Mouse (Mus musculus): ENCODE data around the gene Prcp. TPM values are rescaled to one million over a fixed set of nuclear protein-coding genes. Genes with fewer than 3 reads are reported as not detected.

The Prcp gene
- 17.2 and 19.7 TPM in 2 replicates for polyA plus RNA-seq (2012; rRNA removed)

DNA sequence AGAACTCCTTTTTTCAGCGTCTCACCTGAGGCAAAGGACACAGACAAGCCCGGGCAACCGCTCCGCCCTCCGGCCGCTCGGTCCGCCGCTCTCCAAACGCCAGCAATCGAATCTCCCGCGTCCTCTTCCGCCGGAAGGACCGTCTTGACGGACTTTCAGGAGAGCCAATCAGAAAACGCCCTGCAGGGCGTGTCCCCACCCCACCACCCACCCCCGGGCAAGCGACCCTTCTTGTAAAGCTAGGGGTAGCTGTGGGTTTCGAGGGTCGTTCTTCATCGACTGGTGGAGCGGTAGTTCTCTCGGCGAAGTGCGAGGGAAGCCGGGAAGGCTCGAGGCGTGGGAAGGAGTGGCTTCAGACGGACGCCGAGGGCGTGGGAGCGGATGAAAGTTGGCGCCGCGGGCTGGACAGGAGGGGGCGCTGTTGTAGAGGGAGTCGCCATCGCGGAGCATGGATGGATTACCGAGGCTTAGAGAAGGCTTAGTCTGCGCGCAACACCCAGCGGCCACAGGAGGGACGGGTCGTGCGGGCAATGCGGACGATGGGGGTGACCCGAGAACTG lies at the start of gene Prcp, which contains the start of gene Ddias:
Gene Prcp (plus strand): TSS at position 355 of the 560 bp plus-strand sequence.
Gene Ddias (minus strand): TSS at position 132 of the 560 bp plus-strand sequence.
- H3K4me1 ChIP-seq (replicated peaks; ENCODE audit: control insufficient read depth, insufficient read depth, low read length), result peaks cover 5% of the 10 kb centered on the region; the same call in 1 of the 2 replicates
- H3K27me3 ChIP-seq (ENCODE audit: control insufficient read depth, insufficient read depth, low read length), result no peaks in the 10 kb centered on the region
- peak; percentile 91 for DNase-seq
- no peaks in the 10 kb centered on the region for H3K36me3 ChIP-seq (ENCODE audit: control insufficient read depth, insufficient read depth, low read length)
- peak within 1 kb of the TSS; percentile 63 for H3K4me3 ChIP-seq (ENCODE audit: control insufficient read depth, insufficient read depth, low read length)
- TF ChIP-seq CTCF (IDR thresholded peaks at IDR 0.05; ENCODE audit: borderline replicate concordance, control insufficient read depth, extremely low read depth, insufficient read depth, low read length, poor library complexity) (peak; percentile 99), POLR2A (IDR thresholded peaks at IDR 0.05; ENCODE audit: control insufficient read depth, extremely low read depth, insufficient read depth, low read length, poor library complexity) (peak; percentile 55; the same call in 1 of the 2 replicates)
- WGBS, result under 1% methylated on average over 53 of the region's 53 CpGs
- peak within 1 kb of the TSS; percentile 87 for H3K27ac ChIP-seq (ENCODE audit: control insufficient read depth, insufficient read depth, low read length)

DNA sequence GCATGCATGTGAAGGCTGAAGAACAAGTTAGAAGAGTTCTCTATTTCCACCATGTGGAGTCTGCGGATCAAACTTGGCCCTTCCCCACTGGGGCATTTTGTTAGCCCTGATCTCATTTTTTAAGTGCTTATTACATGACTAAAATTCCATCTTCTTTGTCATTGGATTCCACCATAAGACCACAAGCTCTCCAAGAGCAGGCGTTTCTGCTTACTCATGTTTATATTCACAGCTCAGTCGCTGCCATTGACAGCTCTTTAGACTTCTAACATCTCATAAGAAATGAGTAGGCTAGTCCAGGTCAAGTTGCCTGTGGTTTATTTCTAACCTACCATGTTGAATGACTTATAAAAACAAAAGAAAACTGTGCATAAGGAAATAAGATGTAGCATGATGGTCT lies 48.0 kb upstream of the Prcp start:
- 82% methylated on average over 3 of the region's 3 CpGs for WGBS

GRCm38 (mm10) chr7:92827981-92828380 lies 46.3 kb upstream of the Prcp start:
- no peaks in the 10 kb centered on the region for H3K36me3 ChIP-seq (ENCODE audit: control insufficient read depth, insufficient read depth, low read length)
- no peaks in the 10 kb centered on the region for H3K27me3 ChIP-seq (ENCODE audit: control insufficient read depth, insufficient read depth, low read length)
- no peaks in the 10 kb centered on the region for H3K4me1 ChIP-seq (replicated peaks; ENCODE audit: control insufficient read depth, insufficient read depth, low read length)
- H3K4me3 ChIP-seq (ENCODE audit: control insufficient read depth, insufficient read depth, low read length), result no peak overlapping the region
- TF ChIP-seq POLR2A (IDR thresholded peaks at IDR 0.05; ENCODE audit: control insufficient read depth, extremely low read depth, insufficient read depth, low read length, poor library complexity) (no peak), CTCF (IDR thresholded peaks at IDR 0.05; ENCODE audit: borderline replicate concordance, control insufficient read depth, extremely low read depth, insufficient read depth, low read length, poor library complexity) (no peak)
- WGBS, result 68% methylated on average over 3 of the region's 3 CpGs
- H3K27ac ChIP-seq (ENCODE audit: control insufficient read depth, insufficient read depth, low read length), result no peak overlapping the region
- DNase-seq, result no peak

More for the DNA sequence above, 48.0 kb upstream of the Prcp start:
- H3K27me3 ChIP-seq (ENCODE audit: control insufficient read depth, insufficient read depth, low read length), result no peaks in the 10 kb centered on the region
- DNase-seq, result no peak
- no peaks in the 10 kb centered on the region for H3K36me3 ChIP-seq (ENCODE audit: control insufficient read depth, insufficient read depth, low read length)
- no peaks in the 10 kb centered on the region for H3K4me1 ChIP-seq (replicated peaks; ENCODE audit: control insufficient read depth, insufficient read depth, low read length)
- TF ChIP-seq CTCF (IDR thresholded peaks at IDR 0.05; ENCODE audit: borderline replicate concordance, control insufficient read depth, extremely low read depth, insufficient read depth, low read length, poor library complexity), result no peak
- TF ChIP-seq POLR2A (IDR thresholded peaks at IDR 0.05; ENCODE audit: control insufficient read depth, extremely low read depth, insufficient read depth, low read length, poor library complexity), result no peak
- no peak overlapping the region for H3K27ac ChIP-seq (ENCODE audit: control insufficient read depth, insufficient read depth, low read length)
- H3K4me3 ChIP-seq (ENCODE audit: control insufficient read depth, insufficient read depth, low read length), result no peak overlapping the region

DNA sequence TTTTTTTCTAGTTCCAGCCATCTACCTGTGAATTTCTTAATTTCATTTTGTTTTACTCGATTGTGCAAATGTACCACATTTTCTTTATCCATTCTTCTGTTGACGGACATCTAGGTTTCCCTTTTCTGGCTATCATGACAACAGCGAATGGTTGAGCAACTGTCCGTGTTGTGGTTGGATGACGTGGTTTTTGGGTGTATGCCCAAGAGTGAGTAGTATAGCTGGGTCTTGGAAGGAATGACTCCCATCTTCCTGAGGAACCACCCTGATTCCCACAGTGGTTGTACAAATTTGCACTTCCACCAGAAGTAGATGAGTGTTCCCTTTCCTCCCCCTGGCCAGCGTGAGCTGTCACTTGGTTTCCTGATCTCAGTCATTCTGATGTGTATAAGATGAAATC lies 41.9 kb upstream of the Prcp start:
- Histone ChIP-seq H3K4me3 (ENCODE audit: control insufficient read depth, insufficient read depth, low read length) (no peak overlapping the region), H3K27me3 (ENCODE audit: control insufficient read depth, insufficient read depth, low read length) (no peaks in the 10 kb centered on the region), H3K27ac (ENCODE audit: control insufficient read depth, insufficient read depth, low read length) (no peak overlapping the region), H3K4me1 (replicated peaks; ENCODE audit: control insufficient read depth, insufficient read depth, low read length) (no peaks in the 10 kb centered on the region), H3K36me3 (ENCODE audit: control insufficient read depth, insufficient read depth, low read length) (no peaks in the 10 kb centered on the region)
- DNase-seq, result no peak
- WGBS, result 75% methylated on average over 6 of the region's 6 CpGs
- TF ChIP-seq POLR2A (IDR thresholded peaks at IDR 0.05; ENCODE audit: control insufficient read depth, extremely low read depth, insufficient read depth, low read length, poor library complexity), result no peak
- no peak for TF ChIP-seq CTCF (IDR thresholded peaks at IDR 0.05; ENCODE audit: borderline replicate concordance, control insufficient read depth, extremely low read depth, insufficient read depth, low read length, poor library complexity)

DNA sequence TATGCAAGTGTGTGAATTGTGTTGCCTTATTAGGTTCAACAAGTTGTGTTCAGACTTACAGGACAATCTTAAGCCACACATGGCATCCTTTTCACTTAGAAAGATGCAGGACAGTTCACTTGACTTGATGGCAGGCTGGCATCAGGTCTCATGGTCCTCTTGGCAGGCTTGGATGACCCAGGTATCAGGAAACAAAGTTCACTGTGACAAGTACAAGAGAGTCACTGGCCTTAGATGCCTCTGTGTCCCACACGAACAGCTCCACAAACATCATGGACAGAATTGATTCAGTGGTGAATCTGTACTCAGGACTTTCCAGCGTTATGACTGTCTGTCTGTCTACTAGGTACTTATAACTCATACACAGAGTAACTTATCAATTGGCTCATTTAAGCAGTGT lies 39.9 kb upstream of the Prcp start:
- WGBS, result 91% methylated on average over 2 of the region's 2 CpGs
- no peaks in the 10 kb centered on the region for H3K27me3 ChIP-seq (ENCODE audit: control insufficient read depth, insufficient read depth, low read length)
- H3K36me3 ChIP-seq (ENCODE audit: control insufficient read depth, insufficient read depth, low read length), result no peaks in the 10 kb centered on the region
- no peak overlapping the region for H3K4me3 ChIP-seq (ENCODE audit: control insufficient read depth, insufficient read depth, low read length)
- no peak for DNase-seq
- TF ChIP-seq CTCF (IDR thresholded peaks at IDR 0.05; ENCODE audit: borderline replicate concordance, control insufficient read depth, extremely low read depth, insufficient read depth, low read length, poor library complexity) (no peak), POLR2A (IDR thresholded peaks at IDR 0.05; ENCODE audit: control insufficient read depth, extremely low read depth, insufficient read depth, low read length, poor library complexity) (no peak)
- no peak overlapping the region for H3K27ac ChIP-seq (ENCODE audit: control insufficient read depth, insufficient read depth, low read length)
- no peaks in the 10 kb centered on the region for H3K4me1 ChIP-seq (replicated peaks; ENCODE audit: control insufficient read depth, insufficient read depth, low read length)

- DNase-seq, result no peak
- no peaks in the 10 kb centered on the region for H3K4me1 ChIP-seq (replicated peaks; ENCODE audit: control insufficient read depth, insufficient read depth, low read length)
- WGBS, result 81% methylated on average over 3 of the region's 3 CpGs
These were observed 37.8 kb upstream of the Prcp start for GRCm38 (mm10) chr7:92836447-92836846.

More at GRCm38 (mm10) chr7:92836447-92836846, 37.8 kb upstream of the Prcp start:
- Histone ChIP-seq H3K36me3 (ENCODE audit: control insufficient read depth, insufficient read depth, low read length) (no peaks in the 10 kb centered on the region), H3K27ac (ENCODE audit: control insufficient read depth, insufficient read depth, low read length) (no peak overlapping the region), H3K27me3 (ENCODE audit: control insufficient read depth, insufficient read depth, low read length) (no peaks in the 10 kb centered on the region), H3K4me3 (ENCODE audit: control insufficient read depth, insufficient read depth, low read length) (no peak overlapping the region)
- TF ChIP-seq POLR2A (IDR thresholded peaks at IDR 0.05; ENCODE audit: control insufficient read depth, extremely low read depth, insufficient read depth, low read length, poor library complexity), result no peak
- no peak for TF ChIP-seq CTCF (IDR thresholded peaks at IDR 0.05; ENCODE audit: borderline replicate concordance, control insufficient read depth, extremely low read depth, insufficient read depth, low read length, poor library complexity)

Data from thymus, adult 2 months (tissue).